Mouse (Mus musculus): ENCODE measurements at regions not wholly inside any gene's neighbourhood (a gene's known extent, or its start where the extent isn't known, plus 50 kb on each side); places are given as distances from the start of the nearest gene placed in this dataset.
A peak's percentile ranks its signal among the peaks of the same experiment; 100 is the strongest.

GRCm38 (mm10) chr15:17641218-17641617 lies 912.7 kb downstream of the Cdh9 start:
- TF ChIP-seq SIN3A (IDR thresholded peaks at IDR 0.05; ENCODE audit: low read length) (no peak), POLR2A (IDR thresholded peaks at IDR 0.05; ENCODE audit: low read depth, low read length) (no peak), BHLHE40 (IDR thresholded peaks at IDR 0.05; ENCODE audit: low read depth, low read length) (no peak), ZC3H11A (IDR thresholded peaks at IDR 0.05; ENCODE audit: low read depth, low read length) (no peak), MAFK (IDR thresholded peaks at IDR 0.05; ENCODE audit: insufficient replicate concordance, low read length) (0 out of 2 replicates have a peak, but pooled peaks have one; percentile 51), NRF1 (IDR thresholded peaks at IDR 0.05; ENCODE audit: low read depth, low read length) (no peak)
- Histone ChIP-seq H3K9me3 (replicated peaks; ENCODE audit: low read length) (peaks cover 22% of the 10 kb centered on the region), H3K27ac (ENCODE audit: insufficient read depth, low read depth) (no peak overlapping the region), H3K4me3 (replicated peaks in 1 of 3; ENCODE audit: low read depth in 2 of 3, low read length in 2 of 3, poor library complexity in 1 of 3) (no peak overlapping the region), H3K27me3 (replicated peaks) (no peaks in the 10 kb centered on the region), H3K4me1 (ENCODE audit: control insufficient read depth in 1 of 2, insufficient read depth in 2 of 2) (no peaks in the 10 kb centered on the region), H3K9ac (ENCODE audit: insufficient read depth, low read depth) (no peak overlapping the region), H3K36me3 (replicated peaks in 1 of 2; ENCODE audit: control insufficient read depth in 1 of 2, insufficient read depth in 1 of 2, low read length in 1 of 2) (no peaks in the 10 kb centered on the region), H3K79me2 (replicated peaks; ENCODE audit: control insufficient read depth, extremely low read depth, insufficient read depth, poor library complexity, severe bottlenecking) (no peaks in the 10 kb centered on the region), H3K4me2 (ENCODE audit: insufficient read depth, low read depth, poor library complexity, severe bottlenecking) (no peak overlapping the region)
- in situ Hi-C loops (cut with MboI; ENCODE audit: low pct_ligation_motif_present, low pct_unique_long_range_greater_than_20kb, low sequenced_read_pairs) (no loop called here), dilution Hi-C loops (cut with MboI; ENCODE audit: extremely low pct_ligation_motif_present, extremely low pct_unique_long_range_greater_than_20kb, low sequenced_read_pairs) (no loop called here)
- DNase-seq (ENCODE audit: extremely low read depth), result no peak

Measured in CH12.LX (cell line).